Mouse (Mus musculus) lung, postnatal 36 days (tissue): ENCODE results near the gene Supt4a.
A peak's percentile ranks its signal among the peaks of the same experiment; 100 is the strongest.

ENCODE experiments used
- DNase-seq: peaks from one replicate; pipeline ENCODE4 v3.0.0; 2022; ENCODE audit warnings: mixed read lengths

The Supt4a gene

GRCm38 (mm10) chr11:87752307-87752706, 15.0 kb downstream of the Supt4a start:
- DNase-seq = no peak

- DNase-seq = no peak
Observed at GRCm38 (mm10) chr11:87753255-87753654, 15.9 kb downstream of the Supt4a start.

- no peak for DNase-seq
Observed at GRCm38 (mm10) chr11:87753891-87754501, 16.6 kb downstream of the Supt4a start.

- DNase-seq = peak; percentile 70
Observed at GRCm38 (mm10) chr11:87754603-87755002, 17.3 kb downstream of the Supt4a start.

GRCm38 (mm10) chr11:87755360-87756017, 18.1 kb downstream of the Supt4a start:
- peak; percentile 91 for DNase-seq

- peak; percentile 76 for DNase-seq
Observed at GRCm38 (mm10) chr11:87756251-87756820, 19.0 kb downstream of the Supt4a start.

- no peak for DNase-seq
Observed at GRCm38 (mm10) chr11:87757001-87757954, 19.9 kb downstream of the Supt4a start.

GRCm38 (mm10) chr11:87758161-87758911, 21.0 kb downstream of the Supt4a start:
- no peak for DNase-seq

GRCm38 (mm10) chr11:87758957-87759608, 21.7 kb downstream of the Supt4a start:
- DNase-seq = no peak

GRCm38 (mm10) chr11:87759609-87760005, 22.3 kb downstream of the Supt4a start:
- no peak for DNase-seq

GRCm38 (mm10) chr11:87760301-87761081, 23.1 kb downstream of the Supt4a start, which contains the start of gene Tspoap1:
Gene Tspoap1 (plus strand): TSS chr11:87760541.
- no peak for DNase-seq

- DNase-seq = no peak
Observed at GRCm38 (mm10) chr11:87761181-87761721, 23.9 kb downstream of the Supt4a start.

- no peak for DNase-seq
Observed at GRCm38 (mm10) chr11:87761806-87762701, 24.7 kb downstream of the Supt4a start.

- no peak for DNase-seq
Observed at GRCm38 (mm10) chr11:87762702-87763385, 25.5 kb downstream of the Supt4a start.

GRCm38 (mm10) chr11:87763511-87763987, 26.2 kb downstream of the Supt4a start:
- DNase-seq = no peak

GRCm38 (mm10) chr11:87763988-87764876, 26.9 kb downstream of the Supt4a start:
- DNase-seq = no peak

- DNase-seq = no peak
Observed at GRCm38 (mm10) chr11:87768745-87769144, 31.4 kb downstream of the Supt4a start.

GRCm38 (mm10) chr11:87770989-87771388, 33.6 kb downstream of the Supt4a start:
- DNase-seq = peak; percentile 83
